Mouse (Mus musculus) NIH3T3 (cell line): ENCODE data around the gene Tamm41.

ENCODE experiments used
- DNase-seq: peaks from one replicate; pipeline ENCODE4 v3.0.0-alpha.2; 2012; ENCODE audit warnings: low read depth

Gene Tamm41

GRCm38 (mm10) chr6:114972988-114973387 is 64.7 kb downstream of the Tamm41 start:
- DNase-seq, result no peak

- DNase-seq, result peak; percentile 55
These were observed 66.8 kb downstream of the Tamm41 start for GRCm38 (mm10) chr6:114970895-114971294.

GRCm38 (mm10) chr6:114970386-114970785 is 67.3 kb downstream of the Tamm41 start:
- DNase-seq, result peak; percentile 38

- DNase-seq, result peak; percentile 85
These were observed 68.2 kb downstream of the Tamm41 start, which contains the start of gene Vgll4 for GRCm38 (mm10) chr6:114969213-114970120. Vgll4 (minus strand) TSS chr6:114969994.

- DNase-seq, result peak; percentile 94
These were observed 69.1 kb downstream of the Tamm41 start for GRCm38 (mm10) chr6:114968361-114969212.

- no peak for DNase-seq
These were observed 70.1 kb downstream of the Tamm41 start for GRCm38 (mm10) chr6:114967623-114968022.

- no peak for DNase-seq
These were observed 71.1 kb downstream of the Tamm41 start for GRCm38 (mm10) chr6:114966396-114967154.

GRCm38 (mm10) chr6:114965802-114966201 is 71.9 kb downstream of the Tamm41 start:
- no peak for DNase-seq

GRCm38 (mm10) chr6:114965396-114965795 is 72.3 kb downstream of the Tamm41 start:
- DNase-seq, result no peak

- DNase-seq, result peak; percentile 28
These were observed 73.4 kb downstream of the Tamm41 start for GRCm38 (mm10) chr6:114964235-114964634.

- DNase-seq, result no peak
These were observed 74.0 kb downstream of the Tamm41 start for GRCm38 (mm10) chr6:114963636-114964035.

- no peak for DNase-seq
These were observed 76.2 kb downstream of the Tamm41 start for GRCm38 (mm10) chr6:114961276-114962068.

GRCm38 (mm10) chr6:114959012-114959398 is 78.7 kb downstream of the Tamm41 start:
- DNase-seq, result no peak

- DNase-seq, result no peak
These were observed 79.2 kb downstream of the Tamm41 start for GRCm38 (mm10) chr6:114958249-114959011.

GRCm38 (mm10) chr6:114957756-114958155 is 79.9 kb downstream of the Tamm41 start:
- DNase-seq, result no peak

GRCm38 (mm10) chr6:114954496-114954895 is 83.2 kb downstream of the Tamm41 start:
- DNase-seq, result no peak
